Mouse (Mus musculus): Measurements from ENCODE around the gene Lamc1. TPM values are rescaled to one million over a fixed set of nuclear protein-coding genes. Genes with fewer than 3 reads are reported as not detected.
"Not testable (repeated sequence)": the region's sequence is repeated elsewhere in the genome, so short reads cannot be mapped to it uniquely, and the experiment has no call there.

Gene Lamc1
- polyA plus RNA-seq (2012; rRNA removed), result 24.4 and 25.8 TPM in 2 replicates

- DNase-seq (ENCODE audit: extremely low spot score in 1 of 2, low spot score in 1 of 2), result peak; percentile 63 to 73
Observed at GRCm38 (mm10) chr1:153332444-153333295, at the start of gene Lamc1. Gene Lamc1, minus strand, starts transcription at chr1:153332786.

- no peak for DNase-seq (ENCODE audit: extremely low spot score in 1 of 2, low spot score in 1 of 2)
Observed at GRCm38 (mm10) chr1:153380746-153381282, 48.2 kb upstream of the Lamc1 start.

GRCm38 (mm10) chr1:153379832-153380231 lies 47.2 kb upstream of the Lamc1 start:
- no peak for DNase-seq (ENCODE audit: extremely low spot score in 1 of 2, low spot score in 1 of 2)

GRCm38 (mm10) chr1:153378587-153378986 lies 46.0 kb upstream of the Lamc1 start:
- DNase-seq (ENCODE audit: extremely low spot score in 1 of 2, low spot score in 1 of 2), result no peak

DNA sequence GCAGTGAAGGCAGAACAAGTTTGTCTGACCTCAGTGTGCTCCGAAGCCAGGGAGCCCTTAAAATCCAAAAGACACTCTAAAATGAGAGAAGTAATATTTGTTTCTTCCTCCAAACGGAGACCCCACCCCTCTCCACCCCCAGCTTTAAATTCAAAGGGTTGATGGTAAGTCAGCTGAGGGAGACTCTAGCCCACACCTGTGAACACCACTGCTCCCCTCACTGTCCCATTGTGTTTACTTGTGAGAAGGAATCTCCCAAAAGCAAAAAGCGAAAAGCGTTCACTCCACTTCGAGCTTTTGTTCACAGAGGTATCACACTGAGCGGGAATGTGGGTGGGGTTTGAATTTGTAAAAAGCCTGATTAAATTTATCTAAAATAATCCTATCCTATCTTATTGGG lies 43.9 kb upstream of the Lamc1 start:
- no peak for DNase-seq (ENCODE audit: extremely low spot score in 1 of 2, low spot score in 1 of 2)

GRCm38 (mm10) chr1:153374136-153374535 lies 41.5 kb upstream of the Lamc1 start:
- no peak for DNase-seq (ENCODE audit: extremely low spot score in 1 of 2, low spot score in 1 of 2)

DNA sequence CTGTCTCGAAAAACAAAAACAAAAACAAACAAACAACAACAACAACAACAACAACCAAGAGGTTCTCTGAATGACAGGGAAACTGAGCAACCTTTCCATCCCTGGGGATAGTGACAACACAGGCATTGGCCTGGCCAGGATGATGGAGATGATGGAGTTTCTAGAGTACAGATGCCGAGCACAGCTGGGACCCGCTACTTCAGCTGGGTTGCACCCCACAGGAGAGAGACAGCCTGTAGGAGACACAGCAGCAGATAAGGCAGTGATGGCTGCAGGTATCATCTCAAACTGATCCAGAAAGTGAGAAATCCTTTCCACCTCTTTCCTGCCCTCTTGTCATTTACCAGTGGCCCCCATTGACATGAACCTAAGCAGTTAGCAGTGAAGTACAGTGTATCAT lies 39.3 kb upstream of the Lamc1 start:
- no peak for DNase-seq (ENCODE audit: extremely low spot score in 1 of 2, low spot score in 1 of 2)

GRCm38 (mm10) chr1:153369011-153369410 lies 36.4 kb upstream of the Lamc1 start:
- no peak for DNase-seq (ENCODE audit: extremely low spot score in 1 of 2, low spot score in 1 of 2)

- DNase-seq (ENCODE audit: extremely low spot score in 1 of 2, low spot score in 1 of 2), result no peak
Observed at GRCm38 (mm10) chr1:153367048-153367447, 34.5 kb upstream of the Lamc1 start.

GRCm38 (mm10) chr1:153361926-153362325 lies 29.3 kb upstream of the Lamc1 start:
- no peak for DNase-seq (ENCODE audit: extremely low spot score in 1 of 2, low spot score in 1 of 2)

DNA sequence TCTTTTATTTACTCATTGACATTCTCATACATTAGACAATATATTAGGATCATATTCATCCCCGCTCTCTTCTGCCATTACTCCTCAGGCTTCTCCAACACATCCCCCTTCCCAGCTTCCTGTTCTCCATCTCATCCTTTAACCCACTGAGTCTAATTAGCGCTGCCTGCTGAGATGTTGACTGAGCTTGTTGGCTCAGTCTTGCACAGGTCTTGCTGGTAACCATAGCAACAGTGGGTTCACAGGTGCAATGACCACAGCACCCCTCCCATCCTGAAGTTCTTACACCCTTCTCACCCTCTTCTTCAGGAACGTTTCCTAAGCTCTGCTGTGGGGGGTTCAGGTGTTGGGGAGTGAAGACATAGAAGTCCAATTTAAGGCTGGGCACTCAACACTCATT lies 28.0 kb upstream of the Lamc1 start:
- DNase-seq (ENCODE audit: extremely low spot score in 1 of 2, low spot score in 1 of 2), result no peak

DNA sequence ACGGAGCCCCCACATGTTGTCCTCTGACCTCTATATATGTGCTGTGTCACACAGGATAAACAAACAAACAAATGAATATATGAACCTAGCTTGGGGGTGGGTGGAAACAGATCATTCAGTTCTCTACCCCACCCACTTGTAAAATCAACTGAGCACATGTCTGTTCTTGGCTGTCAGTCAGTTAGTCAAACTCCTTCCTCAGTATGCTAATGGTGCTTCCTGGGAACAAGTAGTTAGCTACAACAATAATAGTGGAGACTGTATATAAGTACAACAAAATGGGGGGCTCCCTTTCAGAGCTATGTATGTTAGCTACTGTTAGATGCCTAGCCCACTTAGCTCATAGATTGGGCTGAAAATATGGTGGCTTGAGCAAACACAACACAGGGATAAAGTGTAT lies 24.6 kb upstream of the Lamc1 start:
- no peak for DNase-seq (ENCODE audit: extremely low spot score in 1 of 2, low spot score in 1 of 2)

DNA sequence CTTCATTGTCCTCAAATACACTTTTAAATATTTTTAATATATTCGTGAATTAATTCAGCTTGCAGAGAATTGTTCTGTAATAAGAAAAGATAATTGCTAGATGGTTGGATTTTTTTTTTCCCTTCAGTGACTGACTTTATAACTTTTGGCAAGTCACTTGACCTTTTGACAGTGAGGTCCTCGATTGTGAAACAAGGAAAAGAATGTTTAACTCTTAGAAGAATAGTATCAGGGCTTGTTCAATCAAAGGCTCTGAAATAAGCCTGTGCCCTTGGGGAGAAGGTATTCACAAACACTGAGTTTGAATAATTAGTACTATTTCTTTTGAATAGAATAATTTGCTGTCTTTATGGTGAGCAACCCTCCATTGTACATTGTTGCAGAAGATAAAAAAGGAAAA lies 21.9 kb upstream of the Lamc1 start:
- no peak for DNase-seq (ENCODE audit: extremely low spot score in 1 of 2, low spot score in 1 of 2)

- DNase-seq (ENCODE audit: extremely low spot score in 1 of 2, low spot score in 1 of 2), result no peak
Observed at GRCm38 (mm10) chr1:153353736-153354430, 21.3 kb upstream of the Lamc1 start.

- DNase-seq (ENCODE audit: extremely low spot score in 1 of 2, low spot score in 1 of 2), result no peak
Observed at GRCm38 (mm10) chr1:153351034-153351433, 18.4 kb upstream of the Lamc1 start.

DNA sequence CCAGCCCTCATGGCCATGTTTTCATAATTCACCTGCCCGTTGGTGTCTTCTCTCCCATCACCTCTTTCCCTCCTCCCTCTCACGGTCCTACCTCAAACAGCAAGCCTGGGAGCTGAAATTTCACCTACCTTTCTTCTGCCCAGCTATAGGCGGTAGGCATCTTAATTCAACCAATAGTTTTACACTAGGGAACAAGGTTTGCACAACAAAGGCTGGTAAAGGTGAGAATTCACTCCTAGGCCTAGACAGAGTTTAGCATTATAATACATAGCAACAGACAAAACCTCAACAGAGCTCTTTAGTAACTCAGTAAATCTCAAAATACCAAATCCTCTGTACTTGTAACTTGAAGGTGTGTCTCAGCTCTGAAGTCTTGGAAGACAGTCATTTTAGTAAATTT lies 15.1 kb upstream of the Lamc1 start:
- DNase-seq (ENCODE audit: extremely low spot score in 1 of 2, low spot score in 1 of 2), result no peak

DNA sequence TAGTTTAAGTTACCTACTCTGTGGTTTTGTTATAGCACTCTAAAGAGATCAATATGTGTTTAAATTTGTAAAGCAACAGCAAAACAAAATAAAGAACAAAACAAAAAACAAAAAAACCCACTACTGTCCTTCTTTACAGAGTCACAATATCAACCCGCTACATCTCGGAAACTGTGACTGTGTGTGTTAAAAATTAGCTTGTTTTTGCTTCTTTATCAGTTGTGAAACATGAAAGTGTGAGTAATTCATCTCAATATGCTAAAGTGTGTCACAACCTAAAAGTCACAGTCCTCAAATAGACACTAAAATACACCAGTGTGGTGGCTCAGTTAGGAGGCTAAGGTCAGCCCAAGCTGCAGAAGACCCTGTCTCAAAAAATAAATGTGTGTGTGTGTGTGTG lies 14.5 kb upstream of the Lamc1 start:
- DNase-seq (ENCODE audit: extremely low spot score in 1 of 2, low spot score in 1 of 2), result no peak

DNA sequence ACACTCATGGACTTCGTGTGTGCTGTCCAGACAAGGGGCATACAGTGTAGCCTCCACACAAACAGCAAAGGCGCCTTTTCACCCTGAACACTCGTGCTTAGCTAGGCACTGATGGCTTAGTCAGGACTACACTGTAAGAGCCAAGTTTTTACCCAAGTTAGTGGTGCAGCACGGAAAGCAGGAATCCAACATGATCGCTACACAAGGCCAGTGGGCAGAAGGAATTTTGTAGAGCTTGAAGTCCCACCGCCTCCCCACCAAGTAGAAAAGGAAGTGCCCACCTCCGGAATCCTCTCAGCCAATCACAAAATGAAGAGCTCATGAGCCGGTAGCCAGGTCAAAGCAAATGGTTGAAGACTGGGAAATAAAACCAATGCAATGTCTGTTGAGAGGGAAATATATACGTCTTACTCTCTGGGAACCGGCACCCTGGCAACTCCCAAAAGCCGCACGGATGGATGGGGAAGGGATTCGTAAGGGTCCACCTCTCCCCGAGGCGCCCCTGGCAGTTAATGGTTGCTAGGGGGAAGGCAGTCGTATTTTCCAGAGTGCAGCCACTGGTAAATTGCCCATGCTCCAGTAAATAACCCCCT lies 13.2 kb upstream of the Lamc1 start:
- no peak for DNase-seq (ENCODE audit: extremely low spot score in 1 of 2, low spot score in 1 of 2)

DNA sequence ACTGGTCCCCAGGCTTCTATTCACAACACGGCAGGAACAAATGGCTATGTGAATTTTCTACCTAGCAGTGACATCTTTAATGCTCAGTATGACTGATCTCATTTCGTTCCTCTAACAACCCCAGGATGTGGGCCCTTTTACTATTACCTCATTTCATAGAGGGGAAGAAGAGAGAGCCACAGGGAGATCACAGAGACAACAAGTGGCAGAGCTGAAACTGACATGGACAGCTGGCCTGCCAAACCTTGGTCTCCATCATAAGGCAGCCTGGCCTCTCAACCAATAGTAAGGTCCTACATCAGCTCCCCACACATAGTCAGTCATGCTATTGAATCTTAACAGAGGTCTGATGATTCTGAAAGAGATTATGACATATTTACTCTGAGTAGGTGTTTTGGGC lies 12.4 kb upstream of the Lamc1 start:
- DNase-seq (ENCODE audit: extremely low spot score in 1 of 2, low spot score in 1 of 2), result no peak

GRCm38 (mm10) chr1:153335451-153335850 lies 2.9 kb upstream of the Lamc1 start:
- DNase-seq (ENCODE audit: extremely low spot score in 1 of 2, low spot score in 1 of 2), result not testable (repeated sequence)
